Mouse (Mus musculus): ENCODE data around the gene Rgma.

Gene Rgma

GRCm38 (mm10) chr7:73375257-73376100 lies at the start of gene Rgma:
Rgma (plus strand) TSS chr7:73375509.
- DNase-seq: peak; percentile 45

GRCm38 (mm10) chr7:73326236-73326635 lies 49.1 kb upstream of the Rgma start:
- DNase-seq: no peak

GRCm38 (mm10) chr7:73326680-73327079 lies 48.6 kb upstream of the Rgma start:
- DNase-seq: no peak

- no peak for DNase-seq
Measured at GRCm38 (mm10) chr7:73327193-73327592, 48.1 kb upstream of the Rgma start.

- no peak for DNase-seq
Measured at GRCm38 (mm10) chr7:73327652-73328051, 47.7 kb upstream of the Rgma start.

- DNase-seq: no peak
Measured at GRCm38 (mm10) chr7:73328653-73329207, 46.6 kb upstream of the Rgma start.

- DNase-seq: no peak
Measured at GRCm38 (mm10) chr7:73330754-73331153, 44.6 kb upstream of the Rgma start.

- no peak for DNase-seq
Measured at GRCm38 (mm10) chr7:73331645-73332044, 43.7 kb upstream of the Rgma start.

GRCm38 (mm10) chr7:73333398-73333988 lies 41.8 kb upstream of the Rgma start:
- no peak for DNase-seq

GRCm38 (mm10) chr7:73334883-73335282 lies 40.4 kb upstream of the Rgma start:
- peak; percentile 89 for DNase-seq

- DNase-seq: no peak
Measured at GRCm38 (mm10) chr7:73336380-73336779, 38.9 kb upstream of the Rgma start.

GRCm38 (mm10) chr7:73338353-73338752 lies 37.0 kb upstream of the Rgma start:
- DNase-seq: no peak

- DNase-seq: no peak
Measured at GRCm38 (mm10) chr7:73343852-73344251, 31.5 kb upstream of the Rgma start.

GRCm38 (mm10) chr7:73348585-73349124 lies 26.7 kb upstream of the Rgma start:
- no peak for DNase-seq

GRCm38 (mm10) chr7:73349158-73349557 lies 26.2 kb upstream of the Rgma start:
- no peak for DNase-seq

- DNase-seq: no peak
Measured at GRCm38 (mm10) chr7:73355229-73355628, 20.1 kb upstream of the Rgma start.

GRCm38 (mm10) chr7:73356901-73357300 lies 18.4 kb upstream of the Rgma start:
- no peak for DNase-seq

GRCm38 (mm10) chr7:73357626-73358025 lies 17.7 kb upstream of the Rgma start:
- DNase-seq: no peak

GRCm38 (mm10) chr7:73365511-73365910 lies 9.8 kb upstream of the Rgma start:
- DNase-seq: no peak

GRCm38 (mm10) chr7:73365965-73366364 lies 9.3 kb upstream of the Rgma start:
- no peak for DNase-seq

- no peak for DNase-seq
Measured at GRCm38 (mm10) chr7:73367681-73368464, 7.4 kb upstream of the Rgma start.

- no peak for DNase-seq
Measured at GRCm38 (mm10) chr7:73369992-73370391, 5.3 kb upstream of the Rgma start.
